Mouse (Mus musculus) ZHBTc4 (cell line): ENCODE data around the gene Fbxl13.

Source experiments
- DNase-seq: peaks from one replicate; pipeline ENCODE4 v3.0.0-alpha.2; 2011; ENCODE audit warnings: low read depth, low spot score

Fbxl13 gene

GRCm38 (mm10) chr5:21574386-21575209 is 70.8 kb downstream of the Fbxl13 start:
- peak; percentile 18 for DNase-seq

GRCm38 (mm10) chr5:21572764-21573416 is 72.5 kb downstream of the Fbxl13 start:
- no peak for DNase-seq

- DNase-seq: no peak
Observed at GRCm38 (mm10) chr5:21567784-21568183, 77.7 kb downstream of the Fbxl13 start.

- no peak for DNase-seq
Observed at GRCm38 (mm10) chr5:21565392-21566065, 79.9 kb downstream of the Fbxl13 start.

- no peak for DNase-seq
Observed at GRCm38 (mm10) chr5:21563936-21564335, 81.5 kb downstream of the Fbxl13 start.

- no peak for DNase-seq
Observed at GRCm38 (mm10) chr5:21556502-21556901, 88.9 kb downstream of the Fbxl13 start.

- no peak for DNase-seq
Observed at GRCm38 (mm10) chr5:21554732-21555131, 90.7 kb downstream of the Fbxl13 start.

GRCm38 (mm10) chr5:21553685-21554084 is 91.7 kb downstream of the Fbxl13 start:
- no peak for DNase-seq

GRCm38 (mm10) chr5:21547005-21547404 is 98.4 kb downstream of the Fbxl13 start:
- no peak for DNase-seq

- no peak for DNase-seq
Observed at GRCm38 (mm10) chr5:21545786-21546185, 99.6 kb downstream of the Fbxl13 start.

- DNase-seq: no peak
Observed at GRCm38 (mm10) chr5:21545227-21545626, 100.2 kb downstream of the Fbxl13 start.

- DNase-seq: no peak
Observed at GRCm38 (mm10) chr5:21544821-21545220, 100.6 kb downstream of the Fbxl13 start.

- DNase-seq: no peak
Observed at GRCm38 (mm10) chr5:21543409-21544201, 101.8 kb downstream of the Fbxl13 start, which contains the start of gene Lrrc17. Lrrc17 (plus strand) TSS chr5:21543559.

GRCm38 (mm10) chr5:21542226-21542625 is 103.2 kb downstream of the Fbxl13 start:
- DNase-seq: peak; percentile 61

- DNase-seq: no peak
Observed at GRCm38 (mm10) chr5:21532921-21533320, 112.5 kb downstream of the Fbxl13 start.

- no peak for DNase-seq
Observed at GRCm38 (mm10) chr5:21532126-21532525, 113.3 kb downstream of the Fbxl13 start.

- DNase-seq: no peak
Observed at GRCm38 (mm10) chr5:21529110-21529720, 116.2 kb downstream of the Fbxl13 start.

GRCm38 (mm10) chr5:21528068-21528842 is 117.2 kb downstream of the Fbxl13 start:
- DNase-seq: no peak

- no peak for DNase-seq
Observed at GRCm38 (mm10) chr5:21527488-21527911, 117.9 kb downstream of the Fbxl13 start.

GRCm38 (mm10) chr5:21526835-21527485 is 118.5 kb downstream of the Fbxl13 start:
- DNase-seq: no peak
